Mouse (Mus musculus): ENCODE data around the gene Snx6. TPM values are rescaled to one million over a fixed set of nuclear protein-coding genes. Genes with fewer than 3 reads are reported as not detected.

The Snx6 gene
- 115 and 139 TPM in 2 replicates for polyA plus RNA-seq (2015; fragmentation: Nextera tagmentation; extraction: Ambion mirVana)

DNA sequence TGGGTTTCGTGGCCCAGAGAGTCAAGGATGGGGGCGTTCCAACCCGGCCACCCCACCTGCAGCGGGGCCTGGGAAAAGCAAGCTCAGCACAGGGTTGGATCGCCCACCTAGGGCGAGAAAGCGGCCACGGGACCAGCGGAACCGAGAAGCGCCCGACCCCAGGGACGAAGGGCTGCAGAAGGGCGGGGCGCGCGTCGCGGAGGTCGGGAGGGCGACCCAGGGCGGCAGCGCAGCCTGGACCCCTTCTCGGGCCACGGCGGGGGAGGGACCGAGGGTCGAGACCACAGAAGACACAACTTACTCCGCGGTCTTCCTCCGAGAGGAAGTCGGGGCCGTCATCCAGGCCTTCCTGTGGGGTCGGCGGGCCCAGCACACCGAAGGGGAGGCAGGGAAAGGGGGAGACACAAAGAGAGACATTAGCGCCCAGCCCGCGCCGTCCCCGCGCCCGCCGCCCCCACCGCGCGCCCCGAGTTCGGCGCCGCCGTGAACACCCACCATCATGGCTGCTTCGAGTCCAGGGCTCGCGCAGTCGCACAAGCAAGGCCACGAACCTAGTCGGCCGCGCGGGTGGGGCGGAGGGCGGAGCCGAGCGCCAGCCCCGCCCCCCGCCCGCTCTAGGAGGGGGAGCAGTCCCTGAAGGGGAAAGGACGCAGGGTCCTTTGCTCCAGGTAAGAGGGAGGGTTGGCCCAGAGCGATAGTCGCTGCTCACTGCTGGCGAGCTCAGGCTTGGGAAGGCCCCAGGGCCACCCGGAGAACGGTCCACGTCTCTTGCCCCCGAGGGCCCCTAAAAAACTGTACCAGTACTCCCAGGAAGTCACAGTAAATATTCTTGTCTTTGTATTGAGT is at the start of gene Snx6:
Gene Snx6, minus strand, starts transcription at position 551 of the 846 bp plus-strand sequence.
- ATAC-seq: peak; percentile 98
- WGBS: under 1% methylated on average over 57 of the region's 76 CpGs
- no peaks in the 10 kb centered on the region for H3K9me3 ChIP-seq (ENCODE audit: low read length)

DNA sequence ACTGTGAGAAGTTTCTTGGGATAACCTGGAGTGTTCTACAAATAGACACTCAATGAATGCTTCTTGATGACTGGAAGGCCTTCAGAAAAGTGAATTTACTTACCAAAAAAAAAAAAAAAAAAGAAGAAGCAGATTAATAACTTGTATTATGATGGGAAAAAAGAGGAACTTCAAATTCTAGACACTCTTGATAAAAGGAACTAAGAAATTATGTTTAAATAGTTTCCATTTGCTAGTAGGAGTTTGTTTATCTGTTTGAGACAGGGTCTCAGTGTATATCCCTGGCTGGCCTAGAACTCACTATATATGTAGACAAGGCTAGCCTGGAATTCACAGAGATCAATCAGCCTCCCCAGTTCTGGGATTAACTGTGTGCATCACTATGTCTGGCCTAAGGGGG is 48.9 kb upstream of the Snx6 start:
- no peaks in the 10 kb centered on the region for H3K27me3 ChIP-seq (replicated peaks; ENCODE audit: insufficient read depth, low read length)
- no peak overlapping the region for H3K4me2 ChIP-seq (replicated peaks; ENCODE audit: low read depth, low read length)
- ATAC-seq (no peak), DNase-seq (ENCODE audit: low spot score) (no peak)
- no peak overlapping the region for H3K9ac ChIP-seq (replicated peaks; ENCODE audit: low read depth)
- TF ChIP-seq CTCF (IDR thresholded peaks at IDR 0.05): no peak
- no peak for TF ChIP-seq EP300 (IDR thresholded peaks at IDR 0.05)
- H3K9me3 ChIP-seq (ENCODE audit: low read length): no peaks in the 10 kb centered on the region
- H3K36me3 ChIP-seq (ENCODE audit: insufficient read depth, low read length): no peaks in the 10 kb centered on the region
- no peaks in the 10 kb centered on the region for H3K4me1 ChIP-seq (ENCODE audit: insufficient read depth, low read depth, low read length)
- H3K4me3 ChIP-seq (ENCODE audit: low read depth, low read length): no peak overlapping the region
- no peak overlapping the region for H3K27ac ChIP-seq (ENCODE audit: low read length)

More for the DNA sequence above, at the start of gene Snx6:
- H3K4me3 ChIP-seq (ENCODE audit: low read depth, low read length): peak within 1 kb of the TSS; percentile 98
- DNase-seq (ENCODE audit: low spot score): peak; percentile 93
- 0 out of 2 replicates have a peak, but pooled peaks cover 4% of the 10 kb centered on the region for H3K4me1 ChIP-seq (ENCODE audit: insufficient read depth, low read depth, low read length)
- no peaks in the 10 kb centered on the region for H3K27me3 ChIP-seq (replicated peaks; ENCODE audit: insufficient read depth, low read length)
- no peaks in the 10 kb centered on the region for H3K36me3 ChIP-seq (ENCODE audit: insufficient read depth, low read length)
- H3K27ac ChIP-seq (ENCODE audit: low read length): peak within 1 kb of the TSS; percentile 90
- H3K9ac ChIP-seq (replicated peaks; ENCODE audit: low read depth): peak within 1 kb of the TSS; percentile 97
- peak within 1 kb of the TSS; percentile 89 for H3K4me2 ChIP-seq (replicated peaks; ENCODE audit: low read depth, low read length)
- no peak for TF ChIP-seq EP300 (IDR thresholded peaks at IDR 0.05)
- TF ChIP-seq CTCF (IDR thresholded peaks at IDR 0.05): no peak

DNA sequence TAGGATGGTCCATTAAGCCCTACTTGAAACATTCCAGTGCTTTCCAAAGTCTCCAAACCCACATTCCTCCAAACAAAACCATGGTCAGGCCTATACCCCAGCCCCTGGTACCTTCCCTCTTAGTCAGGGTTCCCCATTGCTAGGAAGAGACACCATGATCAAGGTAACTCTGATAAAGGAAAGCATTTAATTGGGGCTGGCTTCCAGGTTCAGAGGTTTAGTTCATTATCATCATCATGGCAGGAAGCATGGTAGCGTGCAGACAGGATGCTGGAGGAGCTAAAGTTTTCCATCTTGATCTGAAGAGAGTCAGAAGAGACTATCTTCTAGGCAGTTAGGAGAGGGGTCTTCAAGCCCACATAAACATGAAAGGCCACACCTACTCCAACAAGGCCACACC is 46.1 kb upstream of the Snx6 start:
- DNase-seq (ENCODE audit: low spot score) (no peak), ATAC-seq (no peak)
- no peaks in the 10 kb centered on the region for H3K9me3 ChIP-seq (ENCODE audit: low read length)
- no peak overlapping the region for H3K4me3 ChIP-seq (ENCODE audit: low read depth, low read length)
- H3K4me1 ChIP-seq (ENCODE audit: insufficient read depth, low read depth, low read length): no peaks in the 10 kb centered on the region
- TF ChIP-seq CTCF (IDR thresholded peaks at IDR 0.05) (no peak), EP300 (IDR thresholded peaks at IDR 0.05) (no peak)
- H3K27ac ChIP-seq (ENCODE audit: low read length): no peak overlapping the region
- H3K9ac ChIP-seq (replicated peaks; ENCODE audit: low read depth): no peak overlapping the region
- WGBS: 86% methylated on average over 1 of the region's 1 CpGs
- no peaks in the 10 kb centered on the region for H3K36me3 ChIP-seq (ENCODE audit: insufficient read depth, low read length)
- H3K27me3 ChIP-seq (replicated peaks; ENCODE audit: insufficient read depth, low read length): no peaks in the 10 kb centered on the region
- no peak overlapping the region for H3K4me2 ChIP-seq (replicated peaks; ENCODE audit: low read depth, low read length)

DNA sequence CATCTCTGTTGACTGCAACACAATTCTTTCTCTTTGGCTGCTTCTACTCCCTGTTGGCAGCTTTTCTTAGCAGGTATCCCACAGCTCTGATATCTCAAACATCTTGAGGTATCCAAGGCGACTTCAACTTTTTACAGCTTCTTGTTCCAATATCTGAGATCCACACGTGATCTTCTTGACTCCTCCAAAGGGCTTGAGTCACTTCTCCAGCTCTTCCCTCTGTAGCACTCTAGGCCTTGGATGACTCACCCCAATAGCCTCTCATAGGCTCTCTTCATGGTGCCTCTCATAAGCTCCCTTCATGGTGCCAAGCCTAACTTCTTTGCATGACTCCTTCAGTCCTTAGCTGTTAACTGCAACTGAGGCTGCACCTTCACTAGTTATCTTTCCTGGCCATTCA is 44.3 kb upstream of the Snx6 start:
- 80% methylated on average over 2 of the region's 2 CpGs for WGBS

DNA sequence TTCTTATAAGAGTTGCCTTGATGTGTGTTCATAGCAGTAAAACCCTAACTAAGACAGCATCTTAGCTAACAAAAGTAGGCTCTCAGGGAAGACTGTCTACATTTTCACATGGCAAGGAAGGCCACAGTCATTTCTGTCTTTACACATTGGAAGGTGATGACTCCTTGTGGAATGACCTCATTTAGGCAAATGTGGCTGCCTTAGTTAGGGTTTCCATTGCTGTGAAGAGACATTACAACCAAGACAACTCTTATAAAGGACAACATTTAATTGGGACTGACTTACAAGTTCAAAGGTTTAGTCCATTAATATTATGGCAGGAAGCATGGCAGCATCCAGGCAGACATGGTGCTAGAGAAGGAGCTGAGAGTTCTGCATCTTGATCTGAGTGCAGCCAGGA is 43.4 kb upstream of the Snx6 start:
- H3K4me1 ChIP-seq (ENCODE audit: insufficient read depth, low read depth, low read length): peaks cover 2% of the 10 kb centered on the region; the same call in 1 of the 2 replicates
- no peak for TF ChIP-seq EP300 (IDR thresholded peaks at IDR 0.05)
- TF ChIP-seq CTCF (IDR thresholded peaks at IDR 0.05): no peak
- H3K36me3 ChIP-seq (ENCODE audit: insufficient read depth, low read length): no peaks in the 10 kb centered on the region
- DNase-seq (ENCODE audit: low spot score) (no peak), ATAC-seq (no peak)
- no peak overlapping the region for H3K27ac ChIP-seq (ENCODE audit: low read length)
- H3K9me3 ChIP-seq (ENCODE audit: low read length): no peaks in the 10 kb centered on the region
- no peak overlapping the region for H3K4me3 ChIP-seq (ENCODE audit: low read depth, low read length)
- H3K4me2 ChIP-seq (replicated peaks; ENCODE audit: low read depth, low read length): no peak overlapping the region
- H3K9ac ChIP-seq (replicated peaks; ENCODE audit: low read depth): no peak overlapping the region
- no peaks in the 10 kb centered on the region for H3K27me3 ChIP-seq (replicated peaks; ENCODE audit: insufficient read depth, low read length)

More for the DNA sequence above, 44.3 kb upstream of the Snx6 start:
- no peaks in the 10 kb centered on the region for H3K27me3 ChIP-seq (replicated peaks; ENCODE audit: insufficient read depth, low read length)
- DNase-seq (ENCODE audit: low spot score): no peak
- H3K36me3 ChIP-seq (ENCODE audit: insufficient read depth, low read length): no peaks in the 10 kb centered on the region
- TF ChIP-seq CTCF (IDR thresholded peaks at IDR 0.05) (no peak), EP300 (IDR thresholded peaks at IDR 0.05) (no peak)
- no peak for ATAC-seq
- H3K4me1 ChIP-seq (ENCODE audit: insufficient read depth, low read depth, low read length): peaks cover 2% of the 10 kb centered on the region; the same call in 1 of the 2 replicates
- no peak overlapping the region for H3K4me3 ChIP-seq (ENCODE audit: low read depth, low read length)
- H3K9me3 ChIP-seq (ENCODE audit: low read length): no peaks in the 10 kb centered on the region
- H3K9ac ChIP-seq (replicated peaks; ENCODE audit: low read depth): no peak overlapping the region
- H3K27ac ChIP-seq (ENCODE audit: low read length): no peak overlapping the region
- H3K4me2 ChIP-seq (replicated peaks; ENCODE audit: low read depth, low read length): no peak overlapping the region

DNA sequence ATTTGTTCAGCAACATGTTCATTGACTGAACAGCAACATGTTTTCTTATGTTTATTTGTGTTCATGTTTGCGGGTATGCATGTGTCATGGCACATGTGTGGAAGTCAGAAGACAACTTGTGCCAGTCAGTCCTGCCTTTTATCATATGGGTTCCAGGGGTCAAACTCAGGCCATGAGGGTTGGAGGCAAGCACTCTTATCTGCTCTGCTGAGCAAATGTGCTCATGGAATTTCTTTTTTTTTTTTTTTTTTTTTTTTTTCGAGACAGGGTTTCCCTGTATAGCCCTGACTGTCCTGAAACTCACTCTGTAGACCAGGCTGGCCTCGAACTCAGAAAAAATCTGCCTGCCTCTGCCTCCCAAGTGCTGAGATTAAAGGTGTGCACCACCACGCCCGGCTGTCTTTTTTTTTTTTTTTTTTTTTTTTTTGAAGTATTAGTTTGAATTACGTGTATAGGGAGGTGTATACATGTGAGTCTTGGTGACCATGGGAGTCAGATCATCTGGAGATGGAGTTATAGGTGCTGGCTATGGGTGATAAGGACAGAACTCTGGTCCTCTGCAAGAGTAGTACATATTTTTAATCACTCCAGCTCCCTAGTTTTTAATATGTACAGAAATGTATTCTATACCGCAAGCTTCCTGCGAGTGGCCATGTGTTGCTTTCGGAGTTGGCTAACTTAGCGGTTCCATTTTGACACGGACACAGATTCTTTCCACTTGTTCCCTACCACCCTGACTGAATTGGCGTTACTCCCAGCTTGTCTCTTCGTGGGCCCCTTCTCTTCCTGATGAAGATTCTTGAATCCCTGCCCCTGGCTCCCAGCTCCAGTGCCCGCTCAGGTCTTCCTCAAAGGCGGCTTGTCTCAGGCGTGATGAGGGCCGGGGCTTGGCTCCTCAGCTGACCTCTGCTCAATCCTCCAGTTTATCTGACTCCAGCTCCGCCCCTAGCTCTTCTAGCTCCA is 40.4 kb upstream of the Snx6 start:
- Histone ChIP-seq H3K27ac (ENCODE audit: low read length) (0 out of 2 replicates have a peak overlapping the region, but pooled peaks have one; percentile 58), H3K9me3 (ENCODE audit: low read length) (no peaks in the 10 kb centered on the region), H3K27me3 (replicated peaks; ENCODE audit: insufficient read depth, low read length) (no peaks in the 10 kb centered on the region), H3K36me3 (ENCODE audit: insufficient read depth, low read length) (no peaks in the 10 kb centered on the region), H3K4me3 (ENCODE audit: low read depth, low read length) (no peak overlapping the region; the same call in 1 of the 2 replicates), H3K4me2 (replicated peaks; ENCODE audit: low read depth, low read length) (no peak overlapping the region), H3K9ac (replicated peaks; ENCODE audit: low read depth) (no peak overlapping the region), H3K4me1 (ENCODE audit: insufficient read depth, low read depth, low read length) (peaks cover 2% of the 10 kb centered on the region; the same call in 1 of the 2 replicates)
- no peak for DNase-seq (ENCODE audit: low spot score)
- 56% methylated on average over 17 of the region's 18 CpGs for WGBS
- TF ChIP-seq CTCF (IDR thresholded peaks at IDR 0.05): no peak
- no peak for TF ChIP-seq EP300 (IDR thresholded peaks at IDR 0.05)
- no peak for ATAC-seq

All from lung, postnatal 0 days (tissue).